Mouse (Mus musculus) forebrain, embryonic 10.5 days (tissue): ENCODE measurements around the gene Rsrp1. TPM values are rescaled to one million over a fixed set of nuclear protein-coding genes. Genes with fewer than 3 reads are reported as not detected.
"Not testable (repeated sequence)": the region's sequence is repeated elsewhere in the genome, so short reads cannot be mapped to it uniquely, and the experiment has no call there.

Experiments used
- DNase-seq: peaks from one replicate; pipeline ENCODE4 v3.0.0-alpha.2; 2017; ENCODE audit warnings: low spot score; ENCODE audit errors: extremely low spot score
- H3K27ac ChIP-seq: fragments of 300-500 bp; sonication (generic); 2 replicates; pipeline ENCODE4 v1.5.1; 2016; ENCODE audit warnings: mild to moderate bottlenecking
- H3K27me3 ChIP-seq: fragments of 300-500 bp; sonication (generic); 2 replicates; pipeline ENCODE4 v1.6.1; 2016; ENCODE audit warnings: mild to moderate bottlenecking; ENCODE audit not compliant: poor library complexity, severe bottlenecking
- H3K36me3 ChIP-seq: fragments of 300-500 bp; sonication (generic); replicated peaks from 2 replicates; pipeline ENCODE4 v1.6.1; 2016; ENCODE audit warnings: mild to moderate bottlenecking, moderate library complexity
- H3K4me1 ChIP-seq: fragments of 300-500 bp; sonication (generic); 2 replicates; pipeline ENCODE4 v1.6.1; 2016
- H3K4me3 ChIP-seq: fragments of 300-500 bp; sonication (generic); 2 replicates; pipeline ENCODE4 v1.5.1; 2016; ENCODE audit warnings: mild to moderate bottlenecking, moderate library complexity
- H3K9me3 ChIP-seq: fragments of 300-500 bp; sonication (generic); 2 replicates; pipeline ENCODE4 v1.6.1; 2016; ENCODE audit warnings: mild to moderate bottlenecking, moderate library complexity
- WGBS: fragments of 180-500 bp; shearing (Covaris S2); methylation state at CpG from one replicate; pipeline ENCODE4 v1.1.7; 2016; 5-methylcytosine and 5-hydroxymethylcytosine counted together
- polyA plus RNA-seq: library from polyadenylated mRNA; unstranded; fragments of >200 nt; fragmentation: Nextera tagmentation; extraction: Ambion mirVana; gene quantifications from 2 replicates; pipeline ENCODE4 v1.2.1, GENCODE M21; 2016

Rsrp1 gene
- polyA plus RNA-seq, result 278 and 295 TPM in 2 replicates

GRCm38 (mm10) chr4:134923258-134924018 lies at the start of gene Rsrp1:
TSS of gene Rsrp1 (plus strand) at chr4:134923592.
- H3K4me3 ChIP-seq, result peak within 1 kb of the TSS; percentile 100
- H3K36me3 ChIP-seq, result peaks cover 44% of the 10 kb centered on the region
- H3K9me3 ChIP-seq, result no peaks in the 10 kb centered on the region
- H3K4me1 ChIP-seq, result peaks cover 30% of the 10 kb centered on the region
- no peaks in the 10 kb centered on the region for H3K27me3 ChIP-seq
- WGBS, result under 1% methylated on average over 64 of the region's 64 CpGs
- H3K27ac ChIP-seq, result peak within 1 kb of the TSS; percentile 97
- peak; percentile 97 for DNase-seq

- Histone ChIP-seq H3K9me3 (no peaks in the 10 kb centered on the region), H3K4me3 (no peak overlapping the region), H3K36me3 (no peaks in the 10 kb centered on the region), H3K27me3 (no peaks in the 10 kb centered on the region), H3K27ac (no peak overlapping the region), H3K4me1 (peaks cover 10% of the 10 kb centered on the region)
- WGBS, result 82% methylated on average over 9 of the region's 9 CpGs
- no peak for DNase-seq
Observed at GRCm38 (mm10) chr4:134876171-134876570, 47.2 kb upstream of the Rsrp1 start.

GRCm38 (mm10) chr4:134879410-134879981 lies 43.9 kb upstream of the Rsrp1 start:
- H3K9me3 ChIP-seq, result no peaks in the 10 kb centered on the region
- peak overlapping the region; percentile 51 for H3K27ac ChIP-seq
- peak; percentile 64 for DNase-seq
- H3K36me3 ChIP-seq, result no peaks in the 10 kb centered on the region
- peak overlapping the region; percentile 50 for H3K4me3 ChIP-seq
- 4% methylated on average over 17 of the region's 17 CpGs for WGBS
- H3K4me1 ChIP-seq, result peaks cover 15% of the 10 kb centered on the region
- H3K27me3 ChIP-seq, result no peaks in the 10 kb centered on the region

- Histone ChIP-seq H3K9me3 (no peaks in the 10 kb centered on the region), H3K4me1 (peaks cover 15% of the 10 kb centered on the region), H3K27ac (peak overlapping the region; percentile 51; the same call in 1 of the 2 replicates), H3K4me3 (peak overlapping the region; percentile 50), H3K36me3 (no peaks in the 10 kb centered on the region), H3K27me3 (no peaks in the 10 kb centered on the region)
- DNase-seq, result no peak
- WGBS, result 28% methylated on average over 6 of the region's 6 CpGs
Observed at GRCm38 (mm10) chr4:134880041-134880440, 43.4 kb upstream of the Rsrp1 start.

GRCm38 (mm10) chr4:134883266-134883665 lies 40.1 kb upstream of the Rsrp1 start:
- no peak overlapping the region for H3K27ac ChIP-seq
- H3K4me3 ChIP-seq, result no peak overlapping the region
- WGBS, result 40% methylated on average over 7 of the region's 7 CpGs
- no peak for DNase-seq
- H3K9me3 ChIP-seq, result no peaks in the 10 kb centered on the region
- no peaks in the 10 kb centered on the region for H3K27me3 ChIP-seq
- H3K4me1 ChIP-seq, result peaks cover 15% of the 10 kb centered on the region
- no peaks in the 10 kb centered on the region for H3K36me3 ChIP-seq

- DNase-seq, result no peak
- no peak overlapping the region for H3K4me3 ChIP-seq
- WGBS, result 88% methylated on average over 10 of the region's 10 CpGs
- H3K27ac ChIP-seq, result no peak overlapping the region
- peaks cover 15% of the 10 kb centered on the region for H3K4me1 ChIP-seq
- no peaks in the 10 kb centered on the region for H3K27me3 ChIP-seq
- no peaks in the 10 kb centered on the region for H3K36me3 ChIP-seq
- no peaks in the 10 kb centered on the region for H3K9me3 ChIP-seq
Observed at GRCm38 (mm10) chr4:134883808-134884207, 39.6 kb upstream of the Rsrp1 start.

GRCm38 (mm10) chr4:134884364-134884763 lies 39.0 kb upstream of the Rsrp1 start:
- no peak overlapping the region for H3K4me3 ChIP-seq
- DNase-seq, result no peak
- no peaks in the 10 kb centered on the region for H3K36me3 ChIP-seq
- no peaks in the 10 kb centered on the region for H3K9me3 ChIP-seq
- H3K4me1 ChIP-seq, result peaks cover 11% of the 10 kb centered on the region
- H3K27ac ChIP-seq, result no peak overlapping the region
- H3K27me3 ChIP-seq, result no peaks in the 10 kb centered on the region
- 94% methylated on average over 4 of the region's 4 CpGs for WGBS

- no peak overlapping the region for H3K4me3 ChIP-seq
- peaks cover 28% of the 10 kb centered on the region for H3K36me3 ChIP-seq
- WGBS, result 86% methylated on average over 6 of the region's 6 CpGs
- no peaks in the 10 kb centered on the region for H3K9me3 ChIP-seq
- no peaks in the 10 kb centered on the region for H3K27me3 ChIP-seq
- DNase-seq, result no peak
- peaks cover 5% of the 10 kb centered on the region for H3K4me1 ChIP-seq
- no peak overlapping the region for H3K27ac ChIP-seq
Observed at GRCm38 (mm10) chr4:134892096-134892495, 31.3 kb upstream of the Rsrp1 start.

- no peak for DNase-seq
- H3K36me3 ChIP-seq, result peaks cover 80% of the 10 kb centered on the region
- WGBS, result 91% methylated on average over 6 of the region's 6 CpGs
Observed at GRCm38 (mm10) chr4:134897256-134897655, 26.1 kb upstream of the Rsrp1 start.

GRCm38 (mm10) chr4:134901126-134901525 lies 22.3 kb upstream of the Rsrp1 start:
- Histone ChIP-seq H3K4me3 (no peak overlapping the region), H3K4me1 (no peaks in the 10 kb centered on the region), H3K27me3 (no peaks in the 10 kb centered on the region), H3K27ac (no peak overlapping the region), H3K9me3 (no peaks in the 10 kb centered on the region), H3K36me3 (peaks cover 100% of the 10 kb centered on the region)
- no peak for DNase-seq
- WGBS, result 94% methylated on average over 8 of the region's 8 CpGs

More at GRCm38 (mm10) chr4:134897256-134897655, 26.1 kb upstream of the Rsrp1 start:
- Histone ChIP-seq H3K4me1 (peaks cover 5% of the 10 kb centered on the region), H3K27me3 (no peaks in the 10 kb centered on the region), H3K4me3 (no peak overlapping the region), H3K27ac (no peak overlapping the region), H3K9me3 (no peaks in the 10 kb centered on the region)

- no peak for DNase-seq
- no peaks in the 10 kb centered on the region for H3K27me3 ChIP-seq
- H3K27ac ChIP-seq, result no peak overlapping the region
- H3K9me3 ChIP-seq, result no peaks in the 10 kb centered on the region
- WGBS, result 83% methylated on average over 7 of the region's 7 CpGs
- no peak overlapping the region for H3K4me3 ChIP-seq
- H3K4me1 ChIP-seq, result no peaks in the 10 kb centered on the region
- H3K36me3 ChIP-seq, result peaks cover 100% of the 10 kb centered on the region
Observed at GRCm38 (mm10) chr4:134903046-134903445, 20.3 kb upstream of the Rsrp1 start.

GRCm38 (mm10) chr4:134911406-134911805 lies 12.0 kb upstream of the Rsrp1 start:
- H3K9me3 ChIP-seq, result not testable (repeated sequence)

GRCm38 (mm10) chr4:134913413-134913812 lies 10.0 kb upstream of the Rsrp1 start:
- H3K4me1 ChIP-seq, result peaks cover 25% of the 10 kb centered on the region
- H3K27ac ChIP-seq, result peak overlapping the region; percentile 36; the same call in 1 of the 2 replicates
- peaks cover 5% of the 10 kb centered on the region; the same call in 1 of the 2 replicates for H3K9me3 ChIP-seq
- peak; percentile 73 for DNase-seq
- 32% methylated on average over 3 of the region's 3 CpGs for WGBS
- H3K4me3 ChIP-seq, result peak overlapping the region; percentile 94
- H3K27me3 ChIP-seq, result no peaks in the 10 kb centered on the region
- peaks cover 42% of the 10 kb centered on the region for H3K36me3 ChIP-seq

More at GRCm38 (mm10) chr4:134911406-134911805, 12.0 kb upstream of the Rsrp1 start:
- not testable (repeated sequence) for H3K27ac ChIP-seq, H3K27me3 ChIP-seq, DNase-seq, H3K4me3 ChIP-seq
- peaks cover 62% of the 10 kb centered on the region for H3K36me3 ChIP-seq
- H3K4me1 ChIP-seq, result peaks cover 25% of the 10 kb centered on the region
- WGBS, result 98% methylated on average over 7 of the region's 8 CpGs
